In the genomic region with DNA sequence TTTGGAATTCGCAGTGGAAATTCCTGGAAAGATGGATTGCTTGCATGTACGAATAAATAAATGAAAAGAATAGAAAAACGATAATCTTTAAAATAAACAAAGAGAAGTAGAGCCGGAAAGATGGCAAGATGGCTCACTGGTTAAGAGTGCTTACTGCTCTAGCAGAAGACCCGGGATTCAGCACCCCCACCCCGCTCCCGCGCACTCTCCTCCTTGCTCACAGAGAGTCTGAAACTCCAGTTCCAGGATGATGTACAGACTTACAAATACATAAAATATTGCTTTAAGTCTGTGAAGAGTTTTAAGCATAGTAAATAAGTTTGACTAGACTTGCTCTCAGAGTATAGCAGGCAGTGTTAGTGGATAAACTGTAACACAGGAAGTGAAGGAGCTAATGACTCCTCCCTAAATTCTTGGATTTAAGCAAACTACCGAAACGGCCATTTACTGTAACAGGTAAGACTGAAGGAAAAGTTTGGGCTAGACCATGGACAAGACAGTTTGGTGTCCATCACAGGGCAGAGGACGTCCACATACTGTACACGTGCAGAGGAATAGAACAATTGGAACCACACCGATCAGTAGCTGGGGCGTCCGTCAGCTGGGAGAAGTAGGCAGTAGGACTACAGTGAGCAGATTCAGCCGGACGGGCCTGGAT, we compare ENCODE assay signal across 8 mouse cellular contexts. TPM values are rescaled to one million over a fixed set of nuclear protein-coding genes. Genes with fewer than 3 reads are reported as not detected.
A peak's percentile ranks its signal among the peaks of the same experiment; 100 is the strongest.
DNase-seq lines count a peak whose midpoint lies in the region; ATAC-seq and TF ChIP-seq lines count a peak whose summit lies in the region.

No protein-coding gene starts in this region.

- peak overlapping the region; percentile 90 for H3K4me3 ChIP-seq in layer of hippocampus, adult 2 months
- H3K4me3 ChIP-seq in bone marrow, adult 2 months (replicated peaks; ENCODE audit: control insufficient read depth, low read depth, low read length) = peak overlapping the region; percentile 97
- peak overlapping the region; percentile 96 to 100 for H3K4me3 ChIP-seq in liver, embryonic 14.5 days (ENCODE audit: insufficient read depth in 1 of 2, low read depth in 2 of 2, low read length in 2 of 2)
- H3K4me3 ChIP-seq in stomach, embryonic 15.5 days (replicated peaks) = peak overlapping the region; percentile 75

- H3K9me3 ChIP-seq in liver, embryonic 14.5 days (ENCODE audit: control insufficient read depth, low read length) = no peaks in the 10 kb centered on the region
- no peaks in the 10 kb centered on the region for H3K9me3 ChIP-seq in stomach, embryonic 15.5 days

- TF ChIP-seq EP300 in liver, embryonic 14.5 days (IDR thresholded peaks at IDR 0.05; ENCODE audit: low read depth) = no peak

- H3K36me3 ChIP-seq in liver, embryonic 14.5 days (replicated peaks; ENCODE audit: control insufficient read depth, insufficient read depth, low read depth) = no peaks in the 10 kb centered on the region; the same call in none of the 2 replicates
- H3K36me3 ChIP-seq in stomach, embryonic 15.5 days = peaks cover 16% of the 10 kb centered on the region; the same call in 1 of the 2 replicates

- no peaks in the 10 kb centered on the region; the same call in none of the 2 replicates for H3K4me1 ChIP-seq in bone marrow, adult 2 months (ENCODE audit: control insufficient read depth, insufficient read depth, low read length)
- H3K4me1 ChIP-seq in liver, embryonic 14.5 days (replicated peaks; ENCODE audit: control insufficient read depth in 2 of 2, insufficient read depth in 2 of 2, low read length in 1 of 2) = peaks cover 10 to 14% of the 10 kb centered on the region in 2 experiments
- peaks cover 6% of the 10 kb centered on the region; the same call in 1 of the 2 replicates for H3K4me1 ChIP-seq in stomach, embryonic 15.5 days

- TF ChIP-seq POLR2A in bone marrow, adult 2 months (IDR thresholded peaks at IDR 0.05; ENCODE audit: borderline replicate concordance, control insufficient read depth, low read depth, low read length) = no peak

- no peak for DNase-seq in layer of hippocampus, adult 2 months (ENCODE audit: low spot score in 2 of 2)
- no peak for DNase-seq in layer of hippocampus, adult 9-11 months
- peak in 2 of 3 experiments; percentile 10 to 32 for DNase-seq in liver, embryonic 14.5 days (ENCODE audit: low read depth in 3 of 3, low spot score in 3 of 3)
- no peak for DNase-seq in layer of hippocampus, postnatal 36 days
- no peak for DNase-seq in B cell, adult 2 months

- H3K4me2 ChIP-seq in liver, embryonic 14.5 days (ENCODE audit: low read depth) = peak overlapping the region; percentile 97
- peak overlapping the region; percentile 77 for H3K4me2 ChIP-seq in stomach, embryonic 15.5 days

- TF ChIP-seq CTCF in layer of hippocampus, adult 2 months (conservative IDR thresholded peaks at IDR 0.05) = no peak
- no peak for TF ChIP-seq CTCF in bone marrow, adult 2 months (IDR thresholded peaks at IDR 0.05; ENCODE audit: control insufficient read depth, insufficient read depth, low read length)
- TF ChIP-seq CTCF in liver, embryonic 14.5 days (IDR thresholded peaks at IDR 0.05; ENCODE audit: low read depth) = no peak

- H3K9ac ChIP-seq in liver, embryonic 14.5 days (replicated peaks) = peak overlapping the region; percentile 96
- peak overlapping the region; percentile 82 for H3K9ac ChIP-seq in stomach, embryonic 15.5 days

- no peaks in the 10 kb centered on the region for H3K27me3 ChIP-seq in liver, embryonic 14.5 days (ENCODE audit: control insufficient read depth, insufficient read depth, low read length)
- H3K27me3 ChIP-seq in stomach, embryonic 15.5 days (replicated peaks) = no peaks in the 10 kb centered on the region

- ATAC-seq in granulocyte monocyte progenitor cell, adult 5-6 weeks (replicated peaks; ENCODE audit: poor library complexity, severe bottlenecking) = peak; percentile 23
- peak; percentile 53 for ATAC-seq in liver, embryonic 14.5 days (ENCODE audit: insufficient read depth)
- ATAC-seq in stomach, embryonic 15.5 days (ENCODE audit: insufficient read depth, low FRiP score, low read depth) = peak; percentile 55

- 9% methylated on average over 17 of the region's 17 CpGs for WGBS in bone marrow, adult 2 months
- WGBS in liver, embryonic 14.5 days (ENCODE audit: insufficient replicate concordance) = 6% methylated on average over 17 of the region's 17 CpGs
- WGBS in stomach, embryonic 15.5 days = 3% methylated on average over 17 of the region's 17 CpGs

- H3K27ac ChIP-seq in layer of hippocampus, adult 2 months = peak overlapping the region; percentile 96
- peak overlapping the region; percentile 97 for H3K27ac ChIP-seq in bone marrow, adult 2 months (ENCODE audit: control insufficient read depth, insufficient read depth, low read depth, low read length, poor library complexity)
- peak overlapping the region; percentile 5 for H3K27ac ChIP-seq in liver, embryonic 14.5 days
- H3K27ac ChIP-seq in stomach, embryonic 15.5 days = peak overlapping the region; percentile 99

RNA-seq across cellular contexts. Expression of a gene that starts 0.7 kb away (rescaled TPM):
- total RNA-seq in layer of hippocampus, adult 2 months (2021) = 10 to 100 TPM; 57.1 to 57.2 TPM
- polyA plus RNA-seq in bone marrow, adult 2 months (2011; ENCODE audit: insufficient read depth, insufficient read length, low replicate concordance, missing spikeins) = 39.9 and 40.9 TPM in 2 replicates
- total RNA-seq in granulocyte monocyte progenitor cell, adult 5-6 weeks (2014; fragmentation: Nextera tagmentation) = 74.1 and 79.0 TPM in 2 replicates
- total RNA-seq in granulocyte monocyte progenitor cell, adult 5-6 weeks (2017) = 104 and 131 TPM in 2 replicates
- 20.1 and 36.1 TPM in 2 replicates for polyA plus RNA-seq in liver, embryonic 14.5 days (2012; rRNA removed)
- 40.9 and 47.0 TPM in 2 replicates for polyA plus RNA-seq in liver, embryonic 14.5 days (2014; fragmentation: Nextera tagmentation; extraction: Ambion mirVana)
- polyA plus RNA-seq in stomach, embryonic 15.5 days (2015; fragmentation: Nextera tagmentation; extraction: Ambion mirVana) = 59.5 and 62.0 TPM in 2 replicates
- total RNA-seq in layer of hippocampus, postnatal 36 days (2021) = 10 to 100 TPM; 56.7 to 61.8 TPM

RNA-seq across cellular contexts. Expression of a gene that starts 0.7 kb away (rescaled TPM):
- total RNA-seq in layer of hippocampus, adult 2 months (2021) = 10 to 100 TPM; 15.6 to 18.8 TPM
- 8.3 and 12.6 TPM in 2 replicates for polyA plus RNA-seq in bone marrow, adult 2 months (2011; ENCODE audit: insufficient read depth, insufficient read length, low replicate concordance, missing spikeins)
- 29.4 and 36.9 TPM in 2 replicates for total RNA-seq in granulocyte monocyte progenitor cell, adult 5-6 weeks (2014; fragmentation: Nextera tagmentation)
- total RNA-seq in granulocyte monocyte progenitor cell, adult 5-6 weeks (2017) = 27.9 and 30.1 TPM in 2 replicates
- 4.3 and 6.0 TPM in 2 replicates for polyA plus RNA-seq in liver, embryonic 14.5 days (2012; rRNA removed)
- 3.8 and 5.0 TPM in 2 replicates for polyA plus RNA-seq in liver, embryonic 14.5 days (2014; fragmentation: Nextera tagmentation; extraction: Ambion mirVana)
- polyA plus RNA-seq in stomach, embryonic 15.5 days (2015; fragmentation: Nextera tagmentation; extraction: Ambion mirVana) = 33.3 and 38.2 TPM in 2 replicates
- total RNA-seq in layer of hippocampus, postnatal 36 days (2021) = 10 to 100 TPM; 17.8 to 19.4 TPM

RNA-seq across cellular contexts. Expression of a gene that starts 58.4 kb away (rescaled TPM):
- 10 to 100 TPM; 15.5 to 19.0 TPM for total RNA-seq in layer of hippocampus, adult 2 months (2021)
- 25.2 and 49.3 TPM in 2 replicates for polyA plus RNA-seq in bone marrow, adult 2 months (2011; ENCODE audit: insufficient read depth, insufficient read length, low replicate concordance, missing spikeins)
- total RNA-seq in granulocyte monocyte progenitor cell, adult 5-6 weeks (2014; fragmentation: Nextera tagmentation) = 11.6 and 47.5 TPM in 2 replicates
- total RNA-seq in granulocyte monocyte progenitor cell, adult 5-6 weeks (2017) = 18.0 and 32.9 TPM in 2 replicates
- 3.1 and 8.2 TPM in 2 replicates for polyA plus RNA-seq in liver, embryonic 14.5 days (2012; rRNA removed)
- polyA plus RNA-seq in liver, embryonic 14.5 days (2014; fragmentation: Nextera tagmentation; extraction: Ambion mirVana) = 8.7 and 8.8 TPM in 2 replicates
- polyA plus RNA-seq in stomach, embryonic 15.5 days (2015; fragmentation: Nextera tagmentation; extraction: Ambion mirVana) = 21.7 and 23.7 TPM in 2 replicates
- total RNA-seq in layer of hippocampus, postnatal 36 days (2021) = 10 to 100 TPM; 14.0 to 15.1 TPM

Comparison
In these comparisons a context has a peak if more than half of its experiments do, and no peak if none do; other contexts are left out.
1. DNase-seq: peak in liver, embryonic 14.5 days (2 of 3); none in layer of hippocampus, adult 2 months (0 of 2), layer of hippocampus, adult 9-11 months (single experiment), layer of hippocampus, postnatal 36 days (0 of 2) and B cell, adult 2 months (0 of 2).
2. H3K27ac ChIP-seq: peak in every context shown above with its lines; median percentile 99 in stomach, embryonic 15.5 days; 97 in bone marrow, adult 2 months; 96 in layer of hippocampus, adult 2 months; 5 in liver, embryonic 14.5 days.
3. Peak in every context shown above with its lines, with median percentiles within 50 percentile points of each other: H3K4me3 ChIP-seq and ATAC-seq.